Mouse (Mus musculus): Measurements from ENCODE around the gene Setx.

The Setx gene

DNA sequence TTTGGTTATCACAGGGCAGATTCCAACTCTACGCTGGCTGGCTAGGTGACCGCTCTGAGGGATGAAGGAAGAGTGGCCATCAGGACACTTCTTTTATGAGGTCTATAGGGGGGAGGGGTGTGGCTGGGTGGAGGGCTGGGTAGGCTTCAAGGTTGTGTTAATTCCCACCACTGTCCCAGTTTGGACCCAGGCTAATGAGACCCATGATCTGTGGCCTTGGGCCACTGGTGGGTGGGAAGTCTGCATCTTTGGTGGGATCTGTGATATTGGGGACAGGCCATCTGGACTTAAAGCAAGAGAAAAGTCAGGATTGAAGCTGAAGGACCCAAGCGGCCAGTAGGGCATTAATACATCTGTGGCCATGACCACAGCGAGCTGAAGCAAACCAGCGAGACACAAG lies 94.8 kb downstream of the Setx start:
- DNase-seq (ENCODE audit: low spot score): no peak

DNA sequence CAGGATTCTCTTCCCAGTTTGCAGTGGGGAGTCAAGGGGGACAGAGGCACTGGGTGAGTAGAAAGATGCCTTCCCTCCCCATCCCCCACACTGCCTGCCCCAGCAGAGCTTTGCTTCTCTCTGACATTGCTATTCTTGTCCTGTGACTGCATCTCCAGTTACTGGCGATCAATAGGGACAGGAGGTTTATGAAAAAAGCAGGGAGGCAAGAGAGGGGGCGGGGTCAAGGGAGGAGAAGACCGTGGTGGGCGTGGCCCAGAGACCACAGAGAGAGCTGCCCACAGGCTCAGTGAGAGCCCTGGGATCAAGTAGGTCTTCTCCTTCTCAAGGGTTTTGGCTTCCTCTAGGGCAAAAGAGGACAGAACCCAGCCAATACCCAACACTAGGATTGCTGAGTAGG lies 98.3 kb downstream of the Setx start:
- DNase-seq (ENCODE audit: low spot score): peak; percentile 78

DNA sequence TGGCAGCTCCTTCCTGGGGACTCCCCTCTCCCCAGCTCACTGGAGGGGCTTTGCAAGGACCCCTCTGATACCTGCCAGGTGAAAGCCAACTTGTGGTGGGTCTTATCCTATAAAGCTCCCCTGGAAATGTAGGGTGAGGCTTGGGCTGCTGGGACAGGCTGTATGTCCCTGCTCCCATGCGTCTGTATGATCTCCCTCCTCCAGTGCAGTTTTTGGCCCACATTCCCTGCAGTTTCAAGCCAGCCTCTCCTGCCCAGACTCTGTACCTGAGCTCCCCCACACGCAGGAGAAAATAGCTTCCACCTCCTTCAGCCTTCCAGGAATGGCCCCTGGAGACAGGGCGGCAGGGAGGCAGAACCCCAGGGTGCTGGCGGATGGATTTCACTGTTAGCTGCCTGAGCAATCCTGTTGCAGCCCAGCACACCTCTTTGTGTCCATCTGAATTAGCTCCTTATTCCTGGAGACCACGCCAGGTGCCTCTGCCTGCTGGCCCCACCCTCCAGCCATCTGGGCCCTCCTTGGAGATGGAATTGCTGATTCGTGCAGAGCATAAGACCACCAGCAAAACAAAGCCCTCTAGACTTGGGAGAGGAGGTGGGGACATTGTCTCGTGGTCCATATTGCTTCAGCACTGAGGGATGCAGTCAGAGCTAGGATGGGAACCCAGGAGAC lies 99.7 kb downstream of the Setx start:
- DNase-seq (ENCODE audit: low spot score): no peak

DNA sequence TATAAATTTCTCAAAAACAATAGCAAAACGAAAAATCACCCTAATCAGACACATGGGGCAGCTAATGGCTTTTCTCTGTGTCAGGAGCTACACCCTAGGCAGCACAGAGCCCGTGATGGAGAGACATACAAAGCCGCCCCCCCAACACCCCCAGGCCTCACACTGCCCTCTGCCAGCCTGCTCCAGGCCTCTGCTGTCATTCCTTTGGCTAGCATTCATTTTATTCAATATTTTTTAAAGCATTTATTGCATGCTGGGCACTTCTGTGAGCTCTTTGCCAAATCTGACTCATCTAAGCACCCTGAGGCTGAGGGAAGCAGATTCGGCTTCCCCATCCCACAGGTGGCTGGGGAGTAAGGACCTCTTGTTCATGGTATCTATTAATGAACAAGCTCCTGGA lies 102.7 kb downstream of the Setx start:
- no peak for DNase-seq (ENCODE audit: low spot score)

DNA sequence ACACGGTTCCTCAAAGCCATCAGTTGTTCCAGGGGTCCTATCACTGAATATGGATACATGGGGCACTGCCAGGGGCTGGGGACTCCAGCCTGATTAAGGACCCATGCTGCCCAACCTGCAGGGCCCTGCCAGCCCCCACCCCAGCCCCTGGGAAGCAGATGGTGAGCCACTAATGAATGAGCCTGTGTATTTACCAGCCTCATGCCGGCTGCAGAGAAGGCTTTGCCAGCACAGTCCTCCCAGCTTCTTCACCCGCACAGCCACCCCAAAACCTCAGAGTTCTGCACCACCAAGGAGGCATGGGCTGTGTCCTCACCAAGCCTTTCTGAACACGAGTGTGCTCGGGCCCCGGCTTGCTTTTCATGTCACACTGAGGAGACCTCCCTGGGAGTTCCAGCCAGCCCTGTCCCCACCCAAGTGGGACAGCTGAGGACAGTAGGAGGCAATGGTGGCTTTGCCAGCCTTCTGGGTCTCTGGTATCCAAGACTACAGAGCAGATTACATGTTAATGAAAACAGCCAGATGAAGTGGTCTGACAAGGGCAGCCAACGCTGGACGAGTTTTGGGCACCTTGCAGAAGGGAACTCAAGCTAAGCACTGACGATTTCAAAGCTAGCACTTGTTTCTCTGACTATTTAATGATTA lies 106.3 kb downstream of the Setx start:
- DNase-seq (ENCODE audit: low spot score): no peak
